Mouse (Mus musculus) CD8-positive naive resting alpha-beta T cell, adult 2 months (primary cell): ENCODE measurements around the gene Dner.

ENCODE experiments used
- DNase-seq, 2 experiments: peaks; one replicate each; pipeline ENCODE4 v3.0.0; 2022; ENCODE audit warnings: low read depth in 2 of 2, low spot score in 2 of 2

Dner gene

DNA sequence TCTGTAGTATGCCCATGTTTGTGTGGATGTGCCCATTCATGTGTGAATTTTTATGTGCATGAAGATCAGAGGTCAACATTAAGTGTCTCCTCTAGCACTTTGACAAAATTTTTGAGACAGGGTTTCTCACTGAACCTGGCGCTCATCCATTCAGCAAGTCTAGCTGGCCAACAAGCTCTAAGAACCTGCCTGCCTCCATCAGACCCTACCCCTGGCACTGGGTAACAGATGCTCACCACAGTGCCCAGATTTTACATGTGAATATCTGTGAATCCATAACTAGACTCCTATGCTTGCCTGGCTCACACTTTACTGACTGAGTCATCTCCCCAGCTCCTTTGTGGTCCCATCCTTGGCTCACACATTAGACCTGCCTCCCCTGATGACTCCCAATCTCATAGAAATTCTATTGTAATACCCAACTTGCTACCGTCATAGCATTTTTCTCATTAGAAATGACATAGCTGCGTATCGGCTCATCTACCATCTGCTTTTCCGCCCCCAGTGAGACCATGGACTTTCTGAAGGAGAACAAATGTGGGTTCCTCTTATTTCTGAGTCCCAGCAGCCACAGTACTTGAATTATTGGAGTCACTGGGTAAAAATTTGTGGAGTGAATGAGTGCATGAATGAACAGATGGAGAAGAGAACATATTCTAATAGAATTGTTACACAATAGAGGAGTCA is 231.9 kb downstream of the Dner start:
- DNase-seq: no peak

DNA sequence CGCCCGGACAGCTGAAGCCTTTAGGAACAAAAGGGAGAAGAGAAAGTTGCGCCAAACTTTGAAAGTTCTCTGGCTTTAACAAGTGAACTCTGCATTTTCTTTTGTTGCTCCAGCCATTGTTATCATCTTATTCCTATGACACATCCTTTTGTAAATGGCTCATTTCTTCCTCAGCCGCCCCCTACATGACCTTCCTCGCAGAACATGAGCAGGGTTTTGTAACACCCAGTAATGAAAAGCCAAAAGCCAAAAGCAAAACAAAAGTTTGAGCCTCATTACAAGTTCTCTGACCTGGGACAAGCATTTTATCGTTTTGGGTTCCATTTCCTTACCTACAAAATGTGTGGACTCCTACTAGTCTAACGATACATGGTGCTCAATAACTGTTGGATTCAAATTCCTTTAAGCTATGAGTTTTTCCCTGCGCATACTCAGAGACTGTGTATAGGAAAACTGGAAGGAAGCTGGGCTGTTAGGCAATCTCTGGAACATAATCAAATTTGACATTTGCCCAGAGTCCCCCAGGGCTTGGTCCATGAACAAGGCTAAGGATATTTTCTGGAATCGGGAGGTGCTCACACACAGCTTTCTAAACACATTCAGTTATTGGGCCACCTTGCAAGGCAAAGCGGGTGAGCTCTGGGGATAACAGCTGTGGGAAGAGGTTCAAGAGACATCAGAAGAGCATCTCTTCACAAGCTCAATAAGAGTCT is 246.3 kb downstream of the Dner start:
- no peak for DNase-seq

DNA sequence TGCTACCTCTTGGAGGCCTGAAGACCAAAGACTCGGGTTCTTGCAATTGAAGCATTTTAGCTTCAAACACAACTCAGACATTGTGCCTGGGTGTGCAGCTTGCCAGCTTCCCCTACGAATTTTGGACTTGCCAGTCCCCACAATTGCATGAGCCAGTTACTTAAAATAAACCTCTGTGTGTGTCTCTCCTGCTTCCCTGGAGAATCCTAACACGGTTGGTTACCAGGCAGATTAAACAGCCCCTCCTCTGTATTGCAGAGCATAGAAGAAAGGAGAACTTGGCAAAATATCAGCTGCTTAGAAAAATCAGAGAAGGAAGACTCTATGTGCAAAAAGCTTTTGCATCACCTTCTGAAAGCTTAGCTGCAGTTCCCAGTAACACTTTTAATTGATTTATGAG is 252.4 kb downstream of the Dner start:
- DNase-seq: no peak

DNA sequence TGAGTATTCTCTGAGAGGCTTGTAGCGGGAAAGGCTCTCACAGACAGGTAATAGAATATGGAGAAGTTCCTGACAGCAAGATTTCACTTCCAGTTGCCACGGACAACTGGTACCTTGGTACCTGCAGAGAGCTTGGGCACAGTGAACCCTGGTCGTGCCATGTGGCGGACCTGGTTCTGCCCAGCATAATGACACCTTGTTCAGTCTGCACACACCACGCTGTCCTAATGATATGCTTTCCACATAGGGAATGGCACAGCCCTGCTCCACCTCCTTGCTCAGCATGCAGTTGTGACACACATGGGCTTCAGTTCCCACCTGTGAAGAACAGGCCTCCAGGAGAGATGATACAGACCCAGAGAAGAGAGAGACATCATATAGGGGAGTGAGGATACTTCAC is 253.0 kb downstream of the Dner start:
- DNase-seq: no peak

DNA sequence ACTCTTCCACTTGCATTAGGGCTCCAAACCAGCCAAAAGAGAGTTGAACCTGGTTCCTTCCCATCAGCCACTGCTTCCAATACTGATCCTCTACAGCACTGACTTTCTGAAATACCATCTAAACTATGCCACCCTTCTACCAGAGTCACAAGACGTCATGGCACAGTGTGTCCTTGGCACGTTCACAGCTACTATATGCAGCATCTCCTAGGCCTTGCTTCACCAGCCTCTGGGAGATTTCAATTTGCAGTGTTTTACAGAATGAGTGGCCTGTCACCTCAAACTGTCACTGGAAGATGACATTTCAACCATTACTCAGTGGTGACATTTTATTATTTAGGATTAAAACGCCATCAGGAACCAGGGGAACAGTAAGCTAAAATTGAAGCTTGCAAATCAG is 254.6 kb downstream of the Dner start:
- DNase-seq: no peak

DNA sequence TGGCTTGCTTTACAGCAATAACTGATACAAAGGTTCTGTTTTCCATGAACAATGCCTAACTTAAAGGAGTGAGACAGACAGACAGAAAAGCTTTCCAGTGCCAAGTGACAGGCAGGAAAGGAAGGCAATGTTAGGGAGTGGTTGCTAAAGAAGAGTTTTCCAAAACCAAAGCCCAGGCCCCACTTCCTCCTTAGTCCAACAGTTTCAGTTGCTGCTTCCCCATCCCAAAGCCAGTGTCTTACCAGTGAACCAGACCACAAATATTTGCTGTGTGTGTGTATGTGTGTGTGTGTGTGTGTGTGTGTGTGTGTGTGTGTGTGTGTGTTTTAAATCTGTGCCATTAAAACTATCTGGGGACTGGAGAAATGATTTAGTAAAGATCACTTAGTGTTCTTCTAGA is 258.5 kb downstream of the Dner start:
- no peak for DNase-seq

DNA sequence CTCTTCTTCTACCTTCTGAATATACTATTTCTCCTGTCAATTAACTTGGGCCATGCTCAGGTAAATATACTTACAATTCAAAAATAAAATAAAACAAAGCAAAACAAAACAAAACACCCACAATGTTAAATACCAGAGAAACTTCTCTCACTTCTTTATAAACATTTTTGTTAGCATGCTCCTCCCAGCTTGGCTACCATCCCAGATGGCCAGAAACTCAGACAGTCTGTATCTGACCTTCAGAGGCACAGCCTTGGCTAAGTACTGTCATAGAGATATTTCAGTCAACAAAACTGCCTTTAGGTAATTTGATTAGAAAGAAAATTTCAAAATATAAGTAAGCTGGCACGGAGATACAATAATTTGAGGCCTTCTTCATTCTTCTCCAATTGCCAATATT is 259.7 kb downstream of the Dner start:
- no peak for DNase-seq

DNA sequence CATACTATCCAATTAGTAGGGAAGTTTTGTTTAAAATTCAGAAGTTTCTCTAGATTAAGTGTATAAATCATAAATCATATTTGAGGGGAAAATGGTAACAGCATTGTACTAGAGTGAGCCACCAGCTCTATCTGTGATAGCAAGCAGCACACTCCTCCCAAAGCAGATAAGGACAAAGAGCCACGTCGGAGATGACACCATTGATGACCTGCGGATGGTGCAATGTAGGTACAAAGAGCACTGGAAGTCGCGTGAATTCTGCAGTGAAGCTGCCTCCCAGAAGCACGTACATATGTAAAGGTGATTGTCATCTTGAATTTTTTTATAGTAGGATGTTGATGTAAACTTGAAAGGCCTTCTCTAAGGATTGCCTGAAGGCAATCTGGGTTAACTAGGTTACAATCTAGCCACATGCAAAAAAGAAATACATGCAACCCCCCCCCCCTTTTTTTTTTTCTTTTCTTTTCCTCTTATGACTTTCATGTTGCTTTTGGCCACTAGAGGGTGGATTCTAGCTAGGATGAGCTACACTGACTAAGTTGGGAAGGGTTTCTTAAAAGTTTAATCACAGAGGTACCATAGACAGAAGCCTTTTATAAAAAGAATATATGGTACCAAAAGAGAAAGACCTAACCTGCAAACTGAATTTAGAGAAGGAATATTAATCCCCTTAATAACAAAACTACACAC is 262.6 kb downstream of the Dner start:
- DNase-seq: no peak

DNA sequence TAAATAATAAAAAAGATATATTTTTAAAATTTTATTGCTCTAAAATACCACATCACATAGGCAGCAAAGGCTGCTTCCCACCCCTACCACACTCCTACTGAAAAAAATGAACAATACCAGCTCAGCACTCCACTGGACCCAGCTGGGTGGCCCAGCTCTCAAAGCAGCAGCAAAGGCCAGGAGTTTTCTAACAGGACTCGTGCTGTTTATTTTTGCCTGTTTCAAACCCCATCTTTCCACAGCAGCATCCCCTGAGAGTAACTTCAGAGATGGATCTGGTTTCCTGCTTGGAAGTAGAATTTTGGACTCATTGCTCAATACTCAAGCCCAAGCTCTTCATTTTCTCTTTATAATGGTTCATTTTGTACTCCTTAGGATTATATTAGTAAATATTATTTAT is 263.7 kb downstream of the Dner start:
- DNase-seq: no peak

DNA sequence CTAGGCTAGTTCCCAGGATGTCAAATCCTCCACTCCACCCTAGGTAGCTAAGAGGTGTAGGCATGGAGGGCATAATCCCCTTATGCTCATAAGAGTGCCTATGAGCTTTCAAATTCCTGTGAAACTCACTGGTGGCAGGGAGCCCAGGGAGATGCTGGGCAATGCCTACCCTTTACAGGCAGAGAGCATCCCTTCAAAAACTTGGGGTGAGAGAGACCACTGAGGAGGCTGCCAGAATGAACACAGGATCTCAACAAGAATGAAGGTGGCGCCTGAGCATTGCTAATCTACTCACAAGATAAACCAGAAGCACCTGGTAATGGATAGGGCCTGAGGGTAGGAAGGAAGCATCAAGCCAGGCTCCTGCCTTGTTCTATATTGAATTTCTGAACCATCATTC is 267.7 kb downstream of the Dner start:
- no peak for DNase-seq

DNA sequence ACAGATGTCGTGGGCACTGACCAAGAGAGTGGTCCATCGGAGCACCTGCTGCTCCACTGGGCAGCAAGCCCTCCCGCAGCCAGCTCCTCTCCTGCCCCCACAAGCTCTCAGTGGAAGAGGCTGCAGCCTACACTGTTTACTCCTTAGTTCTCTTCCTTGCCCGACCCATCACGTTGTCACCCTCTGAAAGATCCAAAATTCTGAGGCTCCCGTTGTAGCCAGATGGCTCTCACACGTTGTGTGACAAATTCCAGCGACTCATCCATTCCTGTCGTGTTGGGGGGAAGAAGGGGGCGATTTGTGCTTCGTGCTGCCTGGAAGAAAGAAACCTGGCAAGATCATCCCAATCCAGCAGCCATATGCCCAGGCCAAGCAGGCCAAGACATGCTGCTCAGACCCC is 268.3 kb downstream of the Dner start:
- no peak for DNase-seq

DNA sequence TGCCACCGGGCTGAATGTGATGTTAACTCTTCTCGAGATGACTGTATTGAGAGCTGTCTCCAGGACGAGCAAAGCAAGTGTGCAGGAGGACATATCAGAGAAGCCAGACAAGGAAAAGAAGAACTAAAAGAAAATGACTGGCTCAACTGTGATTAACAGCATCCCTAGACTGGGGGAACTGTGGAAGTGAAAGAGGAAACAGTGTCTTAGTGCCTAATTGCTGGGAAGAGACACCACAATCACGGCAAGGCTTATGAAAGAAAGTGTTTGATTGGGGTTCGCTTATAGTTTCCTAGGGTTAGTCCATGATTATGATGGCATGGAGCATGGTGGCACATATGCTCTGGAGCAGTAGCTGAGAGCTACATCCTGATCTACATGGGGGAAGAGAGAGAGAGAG is 269.3 kb downstream of the Dner start:
- DNase-seq: no peak

DNA sequence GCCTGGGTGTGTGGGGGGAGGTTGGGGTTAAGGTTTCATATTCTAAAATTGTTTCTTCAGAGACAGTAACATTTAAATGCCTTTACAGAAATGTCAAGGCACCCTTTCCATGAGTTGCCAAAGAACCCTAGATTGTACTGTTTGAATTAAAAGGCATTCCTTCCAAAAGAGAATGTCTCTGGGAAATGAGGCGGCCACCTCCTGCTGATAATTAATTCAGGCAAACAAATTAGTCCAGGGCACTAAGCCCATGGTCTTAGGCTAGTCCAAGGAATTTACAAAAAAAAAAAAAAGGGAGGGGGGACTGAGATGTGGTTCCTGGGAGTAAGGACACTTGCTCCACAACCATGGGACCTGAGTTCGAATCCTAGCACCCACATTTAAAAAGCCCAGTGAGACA is 273.1 kb downstream of the Dner start:
- no peak for DNase-seq

DNA sequence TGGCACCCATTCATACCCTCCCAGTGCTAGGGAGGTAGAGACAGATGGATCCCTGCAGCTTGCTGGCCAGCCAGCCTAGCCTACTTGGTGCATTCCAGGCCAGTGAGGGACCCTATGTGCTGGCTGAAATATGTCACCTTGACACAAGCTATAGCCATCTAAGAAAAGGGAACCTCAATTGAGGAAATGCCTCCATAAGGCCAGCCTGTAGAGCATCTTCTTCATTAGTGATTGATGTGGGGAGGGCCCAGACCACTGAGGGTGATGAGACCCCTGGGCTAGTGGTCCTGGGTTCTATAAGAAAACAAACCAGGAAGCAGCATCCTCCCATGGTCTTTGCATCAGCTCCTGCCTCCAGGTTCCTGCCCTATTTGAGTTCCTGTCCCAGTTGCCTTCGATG is 274.2 kb downstream of the Dner start:
- no peak for DNase-seq

DNA sequence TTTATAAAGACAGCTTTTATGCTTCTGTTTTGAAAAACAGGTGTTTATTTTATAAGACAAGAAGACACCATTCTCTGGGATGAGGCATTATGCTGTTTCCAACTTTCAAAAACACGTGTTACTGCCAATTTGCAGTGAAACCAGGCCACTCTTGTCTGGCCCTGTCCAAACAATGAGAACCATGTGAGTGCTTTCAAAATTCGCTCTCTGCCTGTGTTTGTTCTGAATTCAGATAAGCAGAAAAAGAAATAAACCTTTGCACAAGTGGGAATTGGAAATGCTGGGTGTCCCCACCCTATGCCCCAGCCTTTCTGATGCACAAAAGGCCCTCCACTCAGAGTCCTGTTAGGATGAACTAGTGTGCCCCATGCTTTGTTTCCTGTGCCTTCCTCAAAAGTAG is 276.6 kb downstream of the Dner start:
- no peak for DNase-seq

DNA sequence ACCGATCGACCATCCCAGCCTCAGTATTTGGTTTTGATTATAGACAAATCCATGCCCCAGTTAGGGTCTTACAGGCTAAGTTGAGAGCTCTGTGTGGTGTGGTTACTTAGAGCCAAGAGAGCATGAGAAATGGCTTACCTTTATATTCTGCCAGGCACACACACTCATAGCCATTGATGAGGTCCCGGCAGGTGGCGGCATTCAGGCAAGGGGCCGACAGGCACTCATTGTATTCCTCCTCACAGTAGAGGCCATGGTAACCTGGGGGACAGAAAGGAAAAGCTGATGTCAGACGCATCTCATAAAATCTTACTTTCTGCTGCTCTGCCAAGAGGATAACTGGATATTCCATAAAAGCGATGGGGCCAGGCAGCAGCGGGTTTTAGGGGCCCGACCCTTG is 277.5 kb downstream of the Dner start:
- no peak for DNase-seq

DNA sequence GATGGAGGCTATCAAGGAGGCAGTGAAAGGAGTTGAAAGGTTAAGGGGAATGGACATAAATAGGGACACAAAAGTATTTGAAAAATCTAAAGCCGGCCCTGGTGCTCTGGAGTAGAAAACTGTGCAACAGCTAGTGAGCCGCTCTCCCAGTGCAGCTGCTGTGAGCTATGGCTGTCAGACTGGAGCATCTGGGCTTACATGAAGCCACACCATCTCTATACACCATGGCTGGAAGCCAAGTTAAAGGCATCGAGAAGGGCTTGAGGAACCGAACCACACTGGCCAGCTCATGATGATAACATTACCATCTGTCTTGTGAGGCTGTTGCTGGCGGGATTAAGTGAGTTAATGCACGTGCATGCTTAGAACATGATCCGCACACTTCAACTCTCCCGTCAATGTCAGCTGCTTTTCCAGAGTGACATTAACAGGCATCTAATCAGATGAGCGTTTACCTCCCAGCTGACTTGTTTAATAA is 278.2 kb downstream of the Dner start:
- no peak for DNase-seq

DNA sequence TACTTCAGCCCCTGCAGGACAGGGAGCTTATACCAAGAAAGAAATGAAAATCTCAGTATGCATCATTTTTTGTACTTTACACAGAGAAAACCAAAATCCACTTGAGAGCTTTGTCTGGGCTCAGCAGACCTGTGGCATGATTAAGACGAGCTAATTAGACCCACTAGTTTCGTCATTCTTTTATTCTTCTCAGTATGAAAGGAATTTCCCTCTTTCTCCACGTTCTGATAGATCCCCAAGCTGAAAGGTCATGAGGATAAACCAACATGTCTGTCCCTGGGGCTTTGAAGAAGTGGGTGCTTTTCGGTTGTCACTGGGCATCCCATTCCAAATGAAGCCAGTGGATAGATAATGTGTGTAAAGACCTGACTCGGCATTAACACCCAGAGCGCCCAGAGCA is 278.7 kb downstream of the Dner start:
- DNase-seq: no peak

DNA sequence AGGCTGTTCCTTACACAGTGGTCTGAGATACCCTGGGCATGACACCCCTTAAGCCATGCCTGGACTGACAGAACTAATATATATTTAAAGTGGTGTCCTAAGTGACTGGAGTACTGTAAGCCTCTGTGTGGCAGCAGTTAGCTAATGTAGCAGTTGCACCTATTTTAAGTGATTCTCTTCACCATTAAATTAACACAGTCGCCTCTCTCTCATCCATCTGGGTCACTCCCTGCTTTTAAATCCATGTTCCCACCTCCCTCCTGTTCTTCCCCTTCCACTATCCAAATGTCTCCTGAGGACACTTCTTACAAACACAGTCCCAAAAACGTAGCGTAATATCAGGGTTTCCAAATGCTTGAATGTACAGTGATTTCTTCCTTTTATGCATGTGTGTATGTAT is 281.6 kb downstream of the Dner start:
- DNase-seq: no peak

DNA sequence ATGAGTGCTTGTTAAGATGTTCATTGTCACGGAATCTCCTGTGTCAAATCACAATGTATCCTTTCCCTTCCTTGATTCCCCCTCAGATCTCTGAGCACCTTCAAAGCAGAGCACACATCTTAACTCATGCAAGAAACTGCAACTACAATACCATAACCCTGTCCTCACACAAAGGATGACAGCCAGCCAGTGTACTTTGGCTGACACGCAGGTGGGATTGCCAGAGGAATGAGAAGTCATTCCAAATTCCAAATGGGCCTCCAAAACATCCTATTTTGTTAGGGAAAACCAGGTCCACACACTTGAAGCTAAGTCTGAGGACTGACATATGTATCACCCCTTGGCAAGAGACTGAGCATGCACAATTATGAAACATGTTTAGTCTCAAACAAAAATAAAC is 286.5 kb downstream of the Dner start:
- DNase-seq: no peak

DNA sequence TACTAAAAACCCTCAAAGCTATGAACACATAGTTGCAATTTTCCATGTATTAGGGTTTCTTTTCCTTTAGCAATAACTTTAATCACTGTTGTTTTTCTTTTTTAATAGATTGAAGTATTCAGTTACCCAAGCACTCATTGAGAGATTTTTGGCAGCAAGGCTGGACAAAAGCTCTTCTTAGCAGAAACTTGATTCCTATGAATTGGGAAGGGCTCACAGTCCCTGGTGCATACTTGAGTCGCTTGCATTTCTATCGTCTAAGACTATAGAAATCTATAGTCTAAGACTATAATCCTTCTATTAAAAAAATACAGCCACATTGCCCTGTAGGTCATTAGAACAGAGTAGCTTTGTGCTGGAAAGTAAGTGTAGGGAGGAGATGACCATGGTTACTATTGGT is 287.1 kb downstream of the Dner start:
- no peak for DNase-seq

DNA sequence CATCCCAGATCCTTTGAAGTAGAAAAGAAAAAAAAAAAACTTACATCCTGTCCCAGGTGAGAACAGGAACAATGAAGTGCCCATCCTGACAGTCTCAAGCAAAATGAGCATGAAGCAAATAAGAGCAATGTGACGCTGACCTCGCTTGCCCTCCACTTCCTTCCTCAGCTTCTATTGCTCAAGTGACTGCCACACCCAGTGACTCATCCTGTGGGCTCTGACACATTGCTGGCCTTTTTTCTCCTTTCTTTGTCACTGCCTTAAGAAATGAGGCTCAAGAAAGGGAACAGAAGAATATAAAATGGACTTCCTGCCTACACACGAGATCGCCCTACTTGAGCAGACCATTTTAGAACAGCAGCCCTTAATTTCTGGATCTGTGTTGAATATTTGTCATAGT is 289.1 kb downstream of the Dner start:
- DNase-seq: no peak
